Mouse (Mus musculus): Measurements from ENCODE around the gene Scarb2.

GRCm38 (mm10) chr5:92467102-92467766, 39.4 kb downstream of the Scarb2 start:
- TF ChIP-seq CTCF (IDR thresholded peaks at IDR 0.05; ENCODE audit: extremely low read depth, insufficient read length, insufficient replicate concordance, low read depth, low read length) (no peak), POLR2A (IDR thresholded peaks at IDR 0.05; ENCODE audit: low read depth, low read length) (no peak)
